Mouse (Mus musculus) midbrain, embryonic 13.5 days (tissue): Measurements from ENCODE around the gene Hpf1. TPM values are rescaled to one million over a fixed set of nuclear protein-coding genes. Genes with fewer than 3 reads are reported as not detected.

Experiments
- ATAC-seq: fragments of 200-750 bp; cut with Nextera tagmentation; 2 replicates; pipeline ENCODE4 v1.8.0; 2017; ENCODE audit warnings: mild to moderate bottlenecking, moderate TSS enrichment, moderate library complexity
- H3K27ac ChIP-seq: fragments of 300-500 bp; sonication (generic); 2 replicates; pipeline ENCODE4 v1.5.1; 2015; ENCODE audit warnings: inconsistent platforms, mild to moderate bottlenecking, moderate library complexity
- H3K27me3 ChIP-seq: fragments of 300-500 bp; sonication (generic); 2 replicates; pipeline ENCODE4 v1.6.1; 2015; ENCODE audit warnings: mild to moderate bottlenecking, inconsistent platforms
- H3K36me3 ChIP-seq: fragments of 300-500 bp; sonication (generic); 2 replicates; pipeline ENCODE4 v1.6.1; 2015; ENCODE audit warnings: mild to moderate bottlenecking, inconsistent platforms
- H3K4me1 ChIP-seq: fragments of 300-500 bp; sonication (generic); replicated peaks from 2 replicates; pipeline ENCODE4 v1.6.1; 2015; ENCODE audit warnings: inconsistent platforms
- H3K4me2 ChIP-seq: fragments of 300-500 bp; sonication (generic); replicated peaks from 2 replicates; pipeline ENCODE4 v1.6.1; 2015; ENCODE audit warnings: moderate library complexity, mild to moderate bottlenecking, inconsistent platforms
- H3K4me3 ChIP-seq: fragments of 300-500 bp; sonication (generic); replicated peaks from 2 replicates; pipeline ENCODE4 v1.5.1; 2015; ENCODE audit warnings: mild to moderate bottlenecking, inconsistent platforms
- H3K9ac ChIP-seq: fragments of 300-500 bp; sonication (generic); replicated peaks from 2 replicates; pipeline ENCODE4 v1.6.1; 2015; ENCODE audit warnings: mild to moderate bottlenecking, inconsistent platforms
- H3K9me3 ChIP-seq: fragments of 300-500 bp; sonication (generic); 2 replicates; pipeline ENCODE4 v1.6.1; 2016; ENCODE audit warnings: mild to moderate bottlenecking, inconsistent platforms
- WGBS: fragments of 180-500 bp; shearing (Covaris S2); methylation state at CpG from one replicate; pipeline ENCODE4 v1.1.7; 2015; 5-methylcytosine and 5-hydroxymethylcytosine counted together
- polyA plus RNA-seq: library from polyadenylated mRNA; unstranded; fragments of >200 nt; fragmentation: Nextera tagmentation; extraction: Ambion mirVana; gene quantifications from 2 replicates; pipeline ENCODE4 v1.2.1, GENCODE M21; 2015

Hpf1 gene
- polyA plus RNA-seq, 1 experiment from 2014 or later, result 105 TPM

- Histone ChIP-seq H3K4me2 (no peak overlapping the region), H3K36me3 (peaks cover 11% of the 10 kb centered on the region; the same call in 1 of the 2 replicates), H3K4me1 (no peaks in the 10 kb centered on the region), H3K27me3 (no peaks in the 10 kb centered on the region), H3K4me3 (no peak overlapping the region), H3K9ac (no peak overlapping the region), H3K9me3 (no peaks in the 10 kb centered on the region), H3K27ac (no peak overlapping the region)
- ATAC-seq, result no peak
- WGBS, result 83% methylated on average over 4 of the region's 4 CpGs
Observed at GRCm38 (mm10) chr8:60912081-60912480, 21.9 kb downstream of the Hpf1 start.

DNA sequence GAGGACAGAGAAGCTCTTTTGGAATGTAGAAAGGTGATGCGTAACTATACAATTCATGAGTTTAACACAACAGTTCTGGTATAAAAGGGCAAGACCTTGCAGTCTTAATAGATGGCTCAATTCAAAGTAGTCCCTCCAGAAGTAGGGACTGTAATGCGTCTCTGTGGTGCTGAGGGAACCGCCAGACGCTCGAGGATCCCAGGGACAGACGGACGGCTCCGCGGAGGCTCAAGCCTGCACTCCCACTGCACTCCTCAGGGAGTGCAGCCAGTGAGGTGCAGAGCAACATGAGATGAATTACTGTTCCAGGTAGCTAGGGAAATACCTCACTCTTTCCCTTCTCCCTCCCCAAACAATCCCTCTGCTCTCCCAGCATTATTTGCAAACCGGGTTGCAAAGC lies 22.3 kb downstream of the Hpf1 start:
- H3K9me3 ChIP-seq, result no peaks in the 10 kb centered on the region
- H3K4me2 ChIP-seq, result no peak overlapping the region
- no peaks in the 10 kb centered on the region for H3K4me1 ChIP-seq
- H3K27ac ChIP-seq, result no peak overlapping the region
- no peaks in the 10 kb centered on the region for H3K27me3 ChIP-seq
- H3K9ac ChIP-seq, result no peak overlapping the region
- no peak overlapping the region for H3K4me3 ChIP-seq
- H3K36me3 ChIP-seq, result peaks cover 9% of the 10 kb centered on the region; the same call in 1 of the 2 replicates
- ATAC-seq, result no peak
- 45% methylated on average over 10 of the region's 10 CpGs for WGBS

- no peak for ATAC-seq
- Histone ChIP-seq H3K27ac (no peak overlapping the region), H3K9ac (no peak overlapping the region), H3K36me3 (peaks cover 11% of the 10 kb centered on the region; the same call in 1 of the 2 replicates), H3K4me1 (no peaks in the 10 kb centered on the region), H3K27me3 (no peaks in the 10 kb centered on the region), H3K4me3 (no peak overlapping the region), H3K9me3 (no peaks in the 10 kb centered on the region), H3K4me2 (no peak overlapping the region)
- WGBS, result 92% methylated on average over 3 of the region's 3 CpGs
Observed at GRCm38 (mm10) chr8:60919069-60919468, 28.9 kb downstream of the Hpf1 start.

DNA sequence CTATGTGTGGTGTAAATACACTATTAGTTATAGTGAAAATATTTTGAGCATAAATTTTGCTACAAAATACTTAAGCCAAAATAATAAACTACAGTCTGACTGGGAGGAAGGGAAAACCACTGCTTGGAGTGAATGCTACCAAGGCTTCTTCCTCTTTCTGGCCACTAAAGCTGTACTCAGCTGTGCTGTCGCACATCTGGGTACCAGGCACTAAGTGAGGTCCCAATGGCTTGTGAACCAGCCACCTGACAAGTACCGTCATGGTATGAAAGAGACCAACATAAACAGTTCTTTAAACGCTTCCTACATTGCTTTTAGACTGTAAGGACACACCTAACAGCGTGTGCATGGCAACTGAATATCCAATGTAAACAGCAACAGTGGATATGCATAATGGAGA lies 30.0 kb downstream of the Hpf1 start:
- WGBS, result 91% methylated on average over 4 of the region's 4 CpGs
- Histone ChIP-seq H3K9ac (no peak overlapping the region), H3K27me3 (no peaks in the 10 kb centered on the region), H3K4me3 (no peak overlapping the region), H3K9me3 (no peaks in the 10 kb centered on the region), H3K4me1 (no peaks in the 10 kb centered on the region), H3K36me3 (peaks cover 11% of the 10 kb centered on the region; the same call in 1 of the 2 replicates), H3K4me2 (no peak overlapping the region), H3K27ac (no peak overlapping the region)
- ATAC-seq, result no peak

DNA sequence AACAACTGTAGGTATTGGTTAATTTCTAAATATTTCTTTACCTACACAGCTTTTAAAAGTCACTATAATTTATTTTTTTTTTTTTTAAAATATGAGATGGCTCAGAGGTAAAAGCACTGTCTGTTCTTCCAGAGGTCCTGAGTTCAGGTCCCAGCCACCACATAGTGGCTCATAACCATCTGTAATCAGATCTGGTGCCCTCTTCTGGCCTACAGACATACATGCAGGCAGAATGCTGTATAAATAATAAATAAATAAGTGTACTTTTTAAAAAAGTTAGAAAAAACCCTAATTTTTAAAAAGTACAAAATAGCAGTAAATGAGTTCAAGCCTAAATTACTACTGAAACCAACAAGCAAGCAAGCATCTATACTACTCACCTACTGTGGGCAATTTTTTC lies 43.4 kb downstream of the Hpf1 start:
- peaks cover under 1% of the 10 kb centered on the region; the same call in 1 of the 2 replicates for H3K4me1 ChIP-seq
- no peak overlapping the region for H3K4me2 ChIP-seq
- H3K9me3 ChIP-seq, result no peaks in the 10 kb centered on the region
- H3K27ac ChIP-seq, result no peak overlapping the region
- no peaks in the 10 kb centered on the region for H3K27me3 ChIP-seq
- H3K4me3 ChIP-seq, result no peak overlapping the region
- H3K36me3 ChIP-seq, result peaks cover 10% of the 10 kb centered on the region
- no peak overlapping the region for H3K9ac ChIP-seq
- ATAC-seq, result no peak

DNA sequence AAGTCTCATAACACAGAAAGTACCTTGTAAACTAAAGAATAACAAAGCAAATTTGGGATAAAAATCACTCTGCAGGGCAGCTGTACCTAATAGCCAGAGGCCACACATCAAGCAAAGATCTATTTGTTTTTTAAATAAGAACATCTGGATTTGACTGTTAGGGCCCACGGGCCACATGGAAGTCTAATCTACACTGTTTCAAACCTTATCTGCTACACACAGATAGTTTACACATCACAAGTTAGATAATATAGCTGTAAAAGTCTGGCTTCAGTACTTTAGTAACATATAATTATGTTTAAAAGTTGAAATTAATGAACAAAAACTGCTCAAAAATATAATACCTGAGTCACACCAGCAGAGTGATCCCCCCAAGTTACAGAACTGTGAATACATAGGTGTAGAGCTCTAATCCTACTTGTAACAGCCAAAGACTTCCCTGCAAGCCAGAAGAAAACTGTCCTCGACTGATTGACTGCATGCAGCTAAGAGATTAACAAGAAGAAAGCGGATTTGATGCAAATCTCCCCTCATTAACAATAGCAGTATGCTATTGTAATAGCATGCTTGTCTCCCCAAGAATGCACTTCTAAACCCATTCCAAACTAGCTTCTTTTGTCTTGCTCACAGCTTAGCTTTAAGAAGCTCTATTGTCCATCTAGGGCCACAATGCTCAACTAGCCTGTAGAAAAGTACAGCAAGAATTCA lies 48.7 kb downstream of the Hpf1 start:
- Histone ChIP-seq H3K4me1 (peaks cover 7% of the 10 kb centered on the region), H3K4me3 (no peak overlapping the region)
- no peak for ATAC-seq

DNA sequence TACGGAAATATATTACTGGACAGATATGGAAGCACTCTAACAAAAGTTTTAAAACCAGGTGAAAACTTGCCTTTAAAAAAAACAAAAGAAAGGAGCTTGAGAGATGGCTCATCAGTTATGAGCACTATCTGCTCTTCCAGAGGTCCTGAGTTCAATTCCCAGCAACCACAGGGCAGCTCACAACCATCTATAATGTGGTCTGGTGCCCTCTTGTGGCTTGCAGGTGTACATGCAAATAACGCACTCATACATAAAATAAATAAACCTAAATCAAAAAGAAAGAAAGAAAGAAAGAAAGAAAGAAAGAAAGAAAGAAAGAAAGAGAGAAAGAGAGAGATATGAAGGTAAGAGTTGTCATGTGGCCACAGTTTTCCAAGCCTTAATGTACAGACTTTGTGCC lies 52.6 kb downstream of the Hpf1 start:
- Histone ChIP-seq H3K4me1 (peaks cover 7% of the 10 kb centered on the region), H3K4me3 (no peak overlapping the region), H3K4me2 (no peak overlapping the region), H3K36me3 (no peaks in the 10 kb centered on the region), H3K27me3 (no peaks in the 10 kb centered on the region), H3K9me3 (no peaks in the 10 kb centered on the region), H3K9ac (no peak overlapping the region), H3K27ac (no peak overlapping the region)
- 98% methylated on average over 2 of the region's 2 CpGs for WGBS
- no peak for ATAC-seq

More for the DNA sequence above, 48.7 kb downstream of the Hpf1 start:
- peaks cover 5% of the 10 kb centered on the region for H3K36me3 ChIP-seq
- whole genome bisulfite sequencing, result 13% methylated on average over 3 of the region's 3 CpGs
- no peaks in the 10 kb centered on the region for H3K9me3 ChIP-seq
- H3K9ac ChIP-seq, result no peak overlapping the region
- no peak overlapping the region for H3K27ac ChIP-seq
- no peak overlapping the region for H3K4me2 ChIP-seq
- no peaks in the 10 kb centered on the region for H3K27me3 ChIP-seq

GRCm38 (mm10) chr8:60947503-60947902 lies 57.3 kb downstream of the Hpf1 start:
- Histone ChIP-seq H3K27ac (no peak overlapping the region), H3K4me1 (peaks cover 11% of the 10 kb centered on the region), H3K9me3 (no peaks in the 10 kb centered on the region), H3K36me3 (no peaks in the 10 kb centered on the region), H3K9ac (no peak overlapping the region), H3K4me3 (no peak overlapping the region), H3K4me2 (no peak overlapping the region), H3K27me3 (no peaks in the 10 kb centered on the region)
- no peak for ATAC-seq

DNA sequence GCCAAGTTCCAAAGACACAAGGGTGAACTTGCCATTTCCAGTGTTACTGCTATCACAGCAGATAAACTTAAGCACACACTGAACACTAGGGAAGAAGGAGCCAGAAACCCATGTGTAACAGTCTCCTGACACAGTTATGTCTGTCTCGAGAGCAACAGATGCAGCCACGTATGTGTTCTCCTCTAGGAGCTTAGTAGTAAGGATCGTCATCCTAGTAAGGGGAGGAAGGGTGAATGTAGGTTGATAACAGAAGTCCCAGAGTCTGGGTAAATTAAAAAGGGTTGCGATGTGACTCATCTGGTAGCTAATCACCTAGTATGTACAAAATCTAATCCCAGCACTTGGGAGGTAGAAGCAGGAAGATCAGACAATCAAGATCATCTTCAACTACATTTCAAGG lies 59.6 kb downstream of the Hpf1 start:
- Histone ChIP-seq H3K27ac (no peak overlapping the region), H3K9me3 (no peaks in the 10 kb centered on the region), H3K27me3 (no peaks in the 10 kb centered on the region), H3K9ac (no peak overlapping the region), H3K4me1 (peaks cover 16% of the 10 kb centered on the region), H3K4me3 (no peak overlapping the region), H3K36me3 (no peaks in the 10 kb centered on the region), H3K4me2 (no peak overlapping the region)
- 73% methylated on average over 4 of the region's 4 CpGs for WGBS
- no peak for ATAC-seq

GRCm38 (mm10) chr8:60951271-60951670 lies 61.1 kb downstream of the Hpf1 start:
- no peak overlapping the region for H3K9ac ChIP-seq
- H3K9me3 ChIP-seq, result no peaks in the 10 kb centered on the region
- ATAC-seq, result no peak
- no peaks in the 10 kb centered on the region for H3K36me3 ChIP-seq
- H3K4me3 ChIP-seq, result no peak overlapping the region
- H3K4me2 ChIP-seq, result no peak overlapping the region
- peaks cover 18% of the 10 kb centered on the region for H3K4me1 ChIP-seq
- WGBS, result 64% methylated on average over 4 of the region's 4 CpGs
- no peaks in the 10 kb centered on the region for H3K27me3 ChIP-seq
- no peak overlapping the region for H3K27ac ChIP-seq

DNA sequence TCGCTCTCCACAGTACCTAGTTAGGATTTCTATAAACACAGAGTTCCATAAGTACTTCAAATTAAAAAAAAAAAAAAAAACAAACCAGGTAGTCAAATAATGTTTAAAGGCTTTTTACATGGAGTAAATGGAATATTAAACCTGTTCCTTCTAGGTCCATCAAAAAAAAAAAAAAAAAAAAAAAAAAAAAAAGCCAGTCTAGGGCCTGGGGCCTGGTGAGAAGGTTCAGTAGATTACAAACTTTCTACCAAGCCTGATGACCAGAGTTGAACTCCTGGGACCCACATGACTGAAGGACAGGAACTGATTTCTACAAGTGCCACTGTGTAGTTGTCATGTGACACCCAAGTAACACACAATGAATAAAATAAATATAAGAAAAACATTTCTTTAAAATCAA lies 61.5 kb downstream of the Hpf1 start:
- no peak overlapping the region for H3K9ac ChIP-seq
- 100% methylated on average over 1 of the region's 1 CpGs for WGBS

GRCm38 (mm10) chr8:60952803-60953202 lies 62.6 kb downstream of the Hpf1 start:
- WGBS, result 46% methylated on average over 5 of the region's 5 CpGs
- Histone ChIP-seq H3K27ac (no peak overlapping the region), H3K9ac (0 out of 2 replicates have a peak overlapping the region, but pooled peaks have one; percentile 23), H3K4me1 (peaks cover 18% of the 10 kb centered on the region), H3K4me3 (peak overlapping the region; percentile 18), H3K9me3 (no peaks in the 10 kb centered on the region), H3K4me2 (peak overlapping the region; percentile 43), H3K27me3 (no peaks in the 10 kb centered on the region), H3K36me3 (no peaks in the 10 kb centered on the region)
- ATAC-seq, result no peak

More for the DNA sequence above, 61.5 kb downstream of the Hpf1 start:
- Histone ChIP-seq H3K4me1 (peaks cover 18% of the 10 kb centered on the region), H3K27ac (no peak overlapping the region), H3K4me3 (no peak overlapping the region), H3K4me2 (no peak overlapping the region), H3K9me3 (no peaks in the 10 kb centered on the region), H3K27me3 (no peaks in the 10 kb centered on the region), H3K36me3 (no peaks in the 10 kb centered on the region)
- ATAC-seq, result no peak
